Mouse (Mus musculus) heart, embryonic 11.5 days (tissue): ENCODE results near the gene Flywch2. TPM values are rescaled to one million over a fixed set of nuclear protein-coding genes. Genes with fewer than 3 reads are reported as not detected.

ENCODE experiments used
- ATAC-seq: fragments of 200-750 bp; cut with Nextera tagmentation; replicated peaks from 2 replicates; pipeline ENCODE4 v1.8.0; 2017; ENCODE audit warnings: moderate library complexity; ENCODE audit not compliant: insufficient number of reproducible peaks, low FRiP score, low TSS enrichment
- H3K27ac ChIP-seq: fragments of 300-500 bp; sonication (generic); 2 replicates; pipeline ENCODE4 v1.5.1; 2014; ENCODE audit warnings: mild to moderate bottlenecking, low read depth, low read length
- H3K27me3 ChIP-seq: fragments of 300-500 bp; sonication (generic); 2 replicates; pipeline ENCODE4 v1.6.1; 2014; ENCODE audit warnings: mild to moderate bottlenecking, low read length, mixed read lengths; ENCODE audit not compliant: control insufficient read depth, insufficient read depth
- H3K36me3 ChIP-seq: fragments of 300-500 bp; sonication (generic); 2 replicates; pipeline ENCODE4 v1.6.1; 2014; ENCODE audit warnings: mild to moderate bottlenecking, low read length, moderate library complexity, mixed read lengths; ENCODE audit not compliant: control insufficient read depth, insufficient read depth
- H3K4me1 ChIP-seq: fragments of 300-500 bp; sonication (generic); 2 replicates; pipeline ENCODE4 v1.6.1; 2014; ENCODE audit warnings: low read length; ENCODE audit not compliant: control insufficient read depth, insufficient read depth
- H3K4me2 ChIP-seq: fragments of 300-500 bp; sonication (generic); 2 replicates; pipeline ENCODE4 v1.6.1; 2014; ENCODE audit warnings: mild to moderate bottlenecking, moderate library complexity
- H3K4me3 ChIP-seq: fragments of 300-500 bp; sonication (generic); 2 replicates; pipeline ENCODE4 v1.5.1; 2014; ENCODE audit warnings: low read depth, low read length
- H3K9ac ChIP-seq: fragments of 300-500 bp; sonication (generic); 2 replicates; pipeline ENCODE4 v1.6.1; 2014; ENCODE audit warnings: mild to moderate bottlenecking, low read depth, low read length, moderate library complexity
- H3K9me3 ChIP-seq: fragments of 300-500 bp; sonication (generic); replicated peaks from 2 replicates; pipeline ENCODE4 v1.6.1; 2016; ENCODE audit warnings: low read length; ENCODE audit not compliant: control insufficient read depth
- WGBS: fragments of 180-500 bp; shearing (Covaris S2); extraction: QIAGEN DNeasy Blood & Tissue Kit; methylation state at CpG from one replicate; pipeline ENCODE4 v1.1.7; 2014; ENCODE audit not compliant: insufficient replicate concordance; 5-methylcytosine and 5-hydroxymethylcytosine counted together
- polyA plus RNA-seq: library from polyadenylated mRNA; unstranded; fragments of >200 nt; fragmentation: Nextera tagmentation; extraction: Ambion mirVana; gene quantifications from 2 replicates; pipeline ENCODE4 v1.2.1, GENCODE M21; 2014

Gene Flywch2
- polyA plus RNA-seq, 1 experiment from 2014 or later = 9.5 TPM

GRCm38 (mm10) chr17:23770896-23771283 is 15.0 kb downstream of the Flywch2 start:
- H3K9me3 ChIP-seq = no peaks in the 10 kb centered on the region
- peak; percentile 39 for ATAC-seq
- H3K27ac ChIP-seq = peak overlapping the region; percentile 82
- H3K4me3 ChIP-seq = peak overlapping the region; percentile 87
- H3K4me1 ChIP-seq = peaks cover 7% of the 10 kb centered on the region
- H3K27me3 ChIP-seq = no peaks in the 10 kb centered on the region
- 2% methylated on average over 19 of the region's 19 CpGs for WGBS
- peak overlapping the region; percentile 71 for H3K4me2 ChIP-seq
- peak overlapping the region; percentile 92 for H3K9ac ChIP-seq
- no peaks in the 10 kb centered on the region for H3K36me3 ChIP-seq

GRCm38 (mm10) chr17:23770493-23770892 is 15.4 kb downstream of the Flywch2 start:
- 18% methylated on average over 2 of the region's 2 CpGs for WGBS
- H3K27ac ChIP-seq = no peak overlapping the region

GRCm38 (mm10) chr17:23762976-23763375 is 22.9 kb downstream of the Flywch2 start:
- Histone ChIP-seq H3K9me3 (no peaks in the 10 kb centered on the region), H3K9ac (no peak overlapping the region), H3K4me1 (no peaks in the 10 kb centered on the region), H3K27me3 (no peaks in the 10 kb centered on the region), H3K4me2 (no peak overlapping the region), H3K27ac (no peak overlapping the region), H3K36me3 (peaks cover 23% of the 10 kb centered on the region), H3K4me3 (no peak overlapping the region)
- 83% methylated on average over 11 of the region's 11 CpGs for WGBS
- no peak for ATAC-seq

More at GRCm38 (mm10) chr17:23770493-23770892, 15.4 kb downstream of the Flywch2 start:
- Histone ChIP-seq H3K4me1 (peaks cover 7% of the 10 kb centered on the region), H3K27me3 (no peaks in the 10 kb centered on the region), H3K9ac (peak overlapping the region; percentile 92), H3K4me2 (peak overlapping the region; percentile 71), H3K4me3 (peak overlapping the region; percentile 87), H3K9me3 (no peaks in the 10 kb centered on the region), H3K36me3 (no peaks in the 10 kb centered on the region)
- no peak for ATAC-seq

- Histone ChIP-seq H3K27me3 (no peaks in the 10 kb centered on the region), H3K27ac (no peak overlapping the region), H3K9ac (no peak overlapping the region), H3K36me3 (peaks cover 38% of the 10 kb centered on the region), H3K9me3 (no peaks in the 10 kb centered on the region), H3K4me3 (no peak overlapping the region), H3K4me1 (no peaks in the 10 kb centered on the region), H3K4me2 (no peak overlapping the region)
- no peak for ATAC-seq
- 91% methylated on average over 3 of the region's 3 CpGs for WGBS
Measured at GRCm38 (mm10) chr17:23761155-23761554, 24.7 kb downstream of the Flywch2 start.

GRCm38 (mm10) chr17:23760231-23760630 is 25.6 kb downstream of the Flywch2 start:
- Histone ChIP-seq H3K36me3 (peaks cover 47% of the 10 kb centered on the region), H3K27me3 (no peaks in the 10 kb centered on the region)
- 87% methylated on average over 9 of the region's 9 CpGs for WGBS

GRCm38 (mm10) chr17:23758801-23759200 is 27.1 kb downstream of the Flywch2 start:
- Histone ChIP-seq H3K9me3 (no peaks in the 10 kb centered on the region), H3K9ac (no peak overlapping the region), H3K27ac (no peak overlapping the region), H3K36me3 (peaks cover 47% of the 10 kb centered on the region), H3K4me1 (no peaks in the 10 kb centered on the region), H3K27me3 (no peaks in the 10 kb centered on the region), H3K4me3 (no peak overlapping the region), H3K4me2 (no peak overlapping the region)
- 82% methylated on average over 8 of the region's 8 CpGs for WGBS
- no peak for ATAC-seq

More at GRCm38 (mm10) chr17:23760231-23760630, 25.6 kb downstream of the Flywch2 start:
- no peak overlapping the region for H3K4me2 ChIP-seq
- H3K4me3 ChIP-seq = no peak overlapping the region
- H3K9ac ChIP-seq = no peak overlapping the region
- no peaks in the 10 kb centered on the region for H3K4me1 ChIP-seq
- H3K9me3 ChIP-seq = no peaks in the 10 kb centered on the region
- H3K27ac ChIP-seq = no peak overlapping the region
- no peak for ATAC-seq

- no peak overlapping the region for H3K27ac ChIP-seq
- H3K9me3 ChIP-seq = no peaks in the 10 kb centered on the region
- no peak for ATAC-seq
- H3K27me3 ChIP-seq = no peaks in the 10 kb centered on the region
- no peak overlapping the region for H3K4me3 ChIP-seq
- H3K4me2 ChIP-seq = no peak overlapping the region
- WGBS = 91% methylated on average over 9 of the region's 9 CpGs
- H3K4me1 ChIP-seq = no peaks in the 10 kb centered on the region
- H3K36me3 ChIP-seq = peaks cover 57% of the 10 kb centered on the region
- H3K9ac ChIP-seq = no peak overlapping the region
Measured at GRCm38 (mm10) chr17:23757581-23757980, 28.3 kb downstream of the Flywch2 start.

GRCm38 (mm10) chr17:23755689-23756088 is 30.2 kb downstream of the Flywch2 start:
- peaks cover 59% of the 10 kb centered on the region for H3K36me3 ChIP-seq
- no peak for ATAC-seq
- H3K27me3 ChIP-seq = no peaks in the 10 kb centered on the region
- H3K9ac ChIP-seq = no peak overlapping the region
- no peak overlapping the region for H3K27ac ChIP-seq
- no peaks in the 10 kb centered on the region for H3K9me3 ChIP-seq
- H3K4me2 ChIP-seq = no peak overlapping the region
- WGBS = 89% methylated on average over 13 of the region's 13 CpGs
- H3K4me3 ChIP-seq = no peak overlapping the region
- no peaks in the 10 kb centered on the region for H3K4me1 ChIP-seq

GRCm38 (mm10) chr17:23749400-23750191 is 36.3 kb downstream of the Flywch2 start:
- peaks cover 36% of the 10 kb centered on the region for H3K27me3 ChIP-seq
- H3K4me3 ChIP-seq = 0 out of 2 replicates have a peak overlapping the region, but pooled peaks have one; percentile 4
- peaks cover 12% of the 10 kb centered on the region for H3K36me3 ChIP-seq
- no peaks in the 10 kb centered on the region for H3K9me3 ChIP-seq
- 75% methylated on average over 11 of the region's 11 CpGs for WGBS
- peak overlapping the region; percentile 51 for H3K4me2 ChIP-seq
- no peak overlapping the region for H3K27ac ChIP-seq
- ATAC-seq = no peak
- peaks cover 14% of the 10 kb centered on the region for H3K4me1 ChIP-seq
- H3K9ac ChIP-seq = no peak overlapping the region
